Mouse (Mus musculus) cerebellum, postnatal 4 days (tissue): ENCODE results near the gene T.
"Not testable (repeated sequence)": the region's sequence is repeated elsewhere in the genome, so short reads cannot be mapped to it uniquely, and the experiment has no call there.

Source experiments
- DNase-seq, 2 experiments: peaks; one replicate each; pipeline ENCODE4 v3.0.0; 2022; ENCODE audit warnings: low spot score in 2 of 2, mixed read lengths in 1 of 2

T gene

GRCm38 (mm10) chr17:8433978-8434960 lies at the start of gene T:
Gene T, plus strand, starts transcription at chr17:8434423.
- no peak for DNase-seq

GRCm38 (mm10) chr17:8385441-8385840 lies 48.8 kb upstream of the T start:
- DNase-seq: no peak

- DNase-seq: peak in 1 of 2 experiments; percentile 62
Measured at GRCm38 (mm10) chr17:8388463-8388862, 45.8 kb upstream of the T start.

- no peak for DNase-seq
Measured at GRCm38 (mm10) chr17:8388990-8389789, 45.0 kb upstream of the T start.

DNA sequence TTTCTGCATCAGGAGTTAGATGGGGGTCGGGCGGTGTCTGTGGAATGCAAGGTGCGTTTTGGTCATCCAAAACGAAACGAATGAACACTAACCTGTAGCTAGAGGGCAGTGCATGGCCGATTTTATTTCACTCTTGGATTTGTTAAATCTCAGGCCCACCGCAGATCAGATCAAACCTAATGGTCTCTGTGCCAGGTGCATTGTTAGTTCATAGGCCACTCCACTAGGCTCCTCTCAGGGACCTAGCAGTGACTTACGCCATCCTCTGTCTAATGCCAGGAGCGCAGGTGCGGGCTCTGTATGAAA lies 44.5 kb upstream of the T start:
- DNase-seq: no peak

GRCm38 (mm10) chr17:8390487-8390886 lies 43.7 kb upstream of the T start:
- DNase-seq: no peak

DNA sequence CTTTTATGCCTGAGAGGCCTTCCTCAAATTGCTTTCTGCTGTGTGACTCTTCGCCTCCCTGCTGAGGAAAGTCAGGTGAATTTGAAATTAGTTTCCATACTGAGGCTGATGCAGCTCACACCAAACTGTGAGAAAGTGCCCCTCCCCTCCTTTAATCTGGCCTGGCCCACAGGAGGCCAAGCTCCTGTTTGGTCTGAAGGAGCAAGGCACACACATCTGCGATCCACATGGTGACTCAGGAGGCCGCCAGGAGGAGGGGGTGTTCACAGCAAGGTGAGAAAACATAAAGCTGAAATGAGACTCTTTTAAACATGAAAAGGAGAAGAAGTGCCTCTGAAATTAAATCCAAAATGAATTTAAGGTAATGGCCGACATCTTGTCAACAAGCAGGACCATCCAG lies 37.9 kb upstream of the T start:
- DNase-seq: no peak

GRCm38 (mm10) chr17:8397946-8398345 lies 36.3 kb upstream of the T start:
- no peak for DNase-seq

DNA sequence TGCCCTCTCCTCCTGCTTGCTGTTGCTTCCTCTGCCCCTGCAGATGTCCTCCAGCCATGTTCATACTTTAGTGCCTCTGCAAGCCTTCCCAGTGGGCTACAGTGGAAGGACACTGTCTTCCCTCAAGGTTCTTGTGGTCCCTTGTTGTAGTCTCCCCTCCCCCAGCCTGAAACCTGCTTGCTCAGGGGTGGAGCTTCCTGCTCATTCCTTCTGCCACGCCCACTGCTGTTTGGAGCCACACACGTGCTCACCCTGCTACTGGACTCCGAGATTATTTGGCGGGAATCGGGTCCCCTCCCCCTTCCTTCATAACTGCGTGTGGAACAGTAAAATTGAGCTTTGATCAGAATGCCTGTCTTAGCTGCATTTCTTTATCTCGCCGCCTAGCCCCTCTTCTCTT lies 30.3 kb upstream of the T start:
- DNase-seq: not testable (repeated sequence)

- DNase-seq: no peak
Measured at GRCm38 (mm10) chr17:8406285-8406684, 27.9 kb upstream of the T start.

DNA sequence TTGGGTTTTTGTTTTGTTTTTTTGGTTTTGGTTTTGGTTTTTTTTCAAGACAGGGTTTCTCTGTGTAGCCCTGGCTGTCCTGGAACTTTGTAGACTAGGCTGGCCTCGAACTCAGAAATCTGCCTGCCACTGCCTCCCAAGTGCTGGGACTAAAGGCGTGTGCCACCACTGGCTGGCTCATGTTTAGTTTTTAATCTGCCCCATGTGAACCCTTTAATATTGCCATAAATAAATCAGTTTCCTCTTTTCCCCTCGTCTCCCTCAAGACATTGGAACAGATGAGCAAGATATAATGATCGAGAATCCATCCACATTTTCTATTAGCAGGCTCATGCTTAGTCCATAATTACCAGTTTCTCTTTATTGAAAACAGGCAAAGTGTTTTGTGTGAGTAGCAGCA lies 26.2 kb upstream of the T start:
- not testable (repeated sequence) for DNase-seq

GRCm38 (mm10) chr17:8408589-8409295 lies 25.5 kb upstream of the T start:
- DNase-seq: no peak

GRCm38 (mm10) chr17:8410330-8410729 lies 23.9 kb upstream of the T start:
- no peak for DNase-seq

DNA sequence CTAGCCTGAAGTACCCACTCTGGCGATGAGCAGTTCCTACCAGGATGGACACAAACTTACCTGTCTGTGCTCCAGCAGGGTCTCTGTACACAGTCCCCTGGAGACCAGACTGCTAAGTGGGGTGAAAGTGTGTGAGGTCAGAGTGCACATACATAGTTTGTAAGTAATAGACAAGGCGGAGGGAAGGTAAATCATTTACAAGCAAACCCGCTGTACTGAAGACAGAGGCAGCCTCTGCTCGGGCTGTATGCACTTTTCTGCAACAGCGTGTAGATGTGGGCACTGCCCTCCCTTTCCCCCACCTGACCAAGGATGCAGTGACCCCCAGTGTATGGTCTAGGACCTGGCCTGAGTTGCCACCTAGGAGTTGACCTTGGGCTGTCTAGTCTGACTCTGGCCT lies 20.6 kb upstream of the T start:
- no peak for DNase-seq

GRCm38 (mm10) chr17:8415533-8415932 lies 18.7 kb upstream of the T start:
- DNase-seq: no peak

GRCm38 (mm10) chr17:8416865-8417264 lies 17.4 kb upstream of the T start:
- DNase-seq: no peak

- DNase-seq: no peak
Measured at GRCm38 (mm10) chr17:8420739-8421138, 13.5 kb upstream of the T start.

GRCm38 (mm10) chr17:8421517-8421916 lies 12.7 kb upstream of the T start:
- no peak for DNase-seq

GRCm38 (mm10) chr17:8423283-8423682 lies 10.9 kb upstream of the T start:
- DNase-seq: peak; percentile 52 to 69

DNA sequence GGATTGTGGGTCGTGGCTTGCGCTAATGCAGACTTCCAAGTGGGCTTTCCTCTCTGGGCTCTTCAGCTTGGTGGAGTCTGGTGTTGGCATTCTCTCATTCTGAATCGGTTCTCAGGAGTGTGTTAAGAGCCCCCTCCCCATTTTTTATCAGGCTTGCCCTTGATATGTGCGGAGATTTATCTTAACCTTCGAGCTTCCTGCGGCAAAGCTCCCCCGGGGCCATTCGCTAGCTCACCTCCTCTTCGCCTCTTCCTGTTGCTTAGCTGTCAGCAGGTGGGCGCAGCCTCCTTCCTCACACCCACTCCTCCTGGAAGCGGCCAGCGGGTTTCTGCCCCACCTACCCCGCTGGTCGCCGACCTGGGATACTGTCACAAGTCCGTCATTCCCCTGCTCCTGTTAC lies 4.8 kb upstream of the T start:
- no peak for DNase-seq

GRCm38 (mm10) chr17:8429896-8430295 lies 4.3 kb upstream of the T start:
- DNase-seq: no peak

- no peak for DNase-seq
Measured at GRCm38 (mm10) chr17:8432179-8432800, 1.9 kb upstream of the T start.
